Mouse (Mus musculus): Measurements from ENCODE around the gene Tnfaip3. TPM values are rescaled to one million over a fixed set of nuclear protein-coding genes. Genes with fewer than 3 reads are reported as not detected.

Gene Tnfaip3
- polyA plus RNA-seq (2017; shearing (Covaris generic)), result 62.5 TPM

GRCm38 (mm10) chr10:19015257-19015862 lies at the start of gene Tnfaip3:
Gene Tnfaip3 (minus strand): TSS chr10:19015657.

Other genes starting within 250 kb of the Tnfaip3 start
- gene Gm4922, start 228.9 kb downstream of the Tnfaip3 start, polyA plus RNA-seq (2017; shearing (Covaris generic)), result not detected
- 0.48 TPM for gene Perp, start 170.6 kb downstream of the Tnfaip3 start, polyA plus RNA-seq (2017; shearing (Covaris generic))